Mouse (Mus musculus) testis, adult 2 months (tissue): ENCODE measurements around the gene Myh10. TPM values are rescaled to one million over a fixed set of nuclear protein-coding genes. Genes with fewer than 3 reads are reported as not detected.
"Not testable (repeated sequence)": the region's sequence is repeated elsewhere in the genome, so short reads cannot be mapped to it uniquely, and the experiment has no call there.

Experiments used
- H3K27ac ChIP-seq: fragments of 200-500 bp; 2 replicates; pipeline ENCODE4 v1.5.1; 2012; ENCODE audit warnings: low read depth, low read length; ENCODE audit not compliant: control insufficient read depth, insufficient read depth
- H3K27me3 ChIP-seq: fragments of 200-500 bp; 2 replicates; pipeline ENCODE4 v1.6.1; 2012; ENCODE audit warnings: mild to moderate bottlenecking, low read length, moderate library complexity; ENCODE audit not compliant: control insufficient read depth, insufficient read depth
- H3K36me3 ChIP-seq: fragments of 200-500 bp; 2 replicates; pipeline ENCODE4 v1.6.1; 2012; ENCODE audit warnings: mild to moderate bottlenecking, low read length; ENCODE audit not compliant: control insufficient read depth, insufficient read depth
- H3K4me1 ChIP-seq: fragments of 200-500 bp; 2 replicates; pipeline ENCODE4 v1.6.1; 2012; ENCODE audit warnings: low read length; ENCODE audit not compliant: control insufficient read depth, insufficient read depth
- H3K4me3 ChIP-seq: fragments of 200-500 bp; 2 replicates; pipeline ENCODE4 v1.5.1; 2012; ENCODE audit warnings: low read depth, mild to moderate bottlenecking, low read length, moderate library complexity, mixed read lengths; ENCODE audit not compliant: control insufficient read depth
- CTCF ChIP-seq: fragments of 200-500 bp; IDR thresholded peaks from 2 replicates; pipeline ENCODE4 v1.5.1; 2012; ENCODE audit warnings: low read depth, mild to moderate bottlenecking, inconsistent platforms, low read length, moderate library complexity; ENCODE audit not compliant: control insufficient read depth, insufficient read depth, insufficient replicate concordance
- POLR2A ChIP-seq: fragments of 200-500 bp; IDR thresholded peaks from 2 replicates; pipeline ENCODE4 v1.6.1; 2012; ENCODE audit warnings: low read depth, mild to moderate bottlenecking, inconsistent platforms, low read length, moderate library complexity; ENCODE audit not compliant: control insufficient read depth
- polyA plus RNA-seq: library from polyadenylated mRNA; depleted of rRNA; stranded (reverse); fragments of >200 nt; gene quantifications from 2 replicates; pipeline ENCODE4 v1.2.3, GENCODE M21; 2012

The Myh10 gene
- polyA plus RNA-seq, 1 experiment, result 44.2 TPM

- TF ChIP-seq POLR2A (no peak), CTCF (no peak)
- Histone ChIP-seq H3K4me1 (no peaks in the 10 kb centered on the region), H3K36me3 (peaks cover 3% of the 10 kb centered on the region; the same call in 1 of the 2 replicates), H3K27me3 (no peaks in the 10 kb centered on the region), H3K27ac (no peak overlapping the region), H3K4me3 (no peak overlapping the region)
Observed at GRCm38 (mm10) chr11:68818416-68818815, 127.1 kb downstream of the Myh10 start.

- Histone ChIP-seq H3K4me1 (no peaks in the 10 kb centered on the region), H3K4me3 (no peak overlapping the region), H3K36me3 (peaks cover 3% of the 10 kb centered on the region; the same call in 1 of the 2 replicates), H3K27ac (no peak overlapping the region), H3K27me3 (no peaks in the 10 kb centered on the region)
- no peak for TF ChIP-seq CTCF
- TF ChIP-seq POLR2A, result no peak
Observed at GRCm38 (mm10) chr11:68819226-68819805, 128.0 kb downstream of the Myh10 start.

- Histone ChIP-seq H3K4me3 (no peak overlapping the region), H3K36me3 (no peaks in the 10 kb centered on the region), H3K27ac (no peak overlapping the region), H3K27me3 (no peaks in the 10 kb centered on the region), H3K4me1 (no peaks in the 10 kb centered on the region)
- TF ChIP-seq POLR2A, result no peak
- TF ChIP-seq CTCF, result no peak
Observed at GRCm38 (mm10) chr11:68822326-68822725, 131.0 kb downstream of the Myh10 start.

- H3K27ac ChIP-seq, result no peak overlapping the region
- no peaks in the 10 kb centered on the region for H3K4me1 ChIP-seq
- peaks cover 1% of the 10 kb centered on the region; the same call in 1 of the 2 replicates for H3K36me3 ChIP-seq
- no peak overlapping the region for H3K4me3 ChIP-seq
- no peaks in the 10 kb centered on the region for H3K27me3 ChIP-seq
- no peak for TF ChIP-seq CTCF
- TF ChIP-seq POLR2A, result no peak
Observed at GRCm38 (mm10) chr11:68826735-68827134, 135.4 kb downstream of the Myh10 start.

GRCm38 (mm10) chr11:68831580-68831979, 140.2 kb downstream of the Myh10 start:
- not testable (repeated sequence) for H3K36me3 ChIP-seq, H3K4me3 ChIP-seq, H3K27ac ChIP-seq, H3K4me1 ChIP-seq, H3K27me3 ChIP-seq

GRCm38 (mm10) chr11:68832793-68833192, 141.4 kb downstream of the Myh10 start:
- no peaks in the 10 kb centered on the region for H3K4me1 ChIP-seq
- H3K36me3 ChIP-seq, result peaks cover 3% of the 10 kb centered on the region
- no peak for TF ChIP-seq POLR2A
- no peak for TF ChIP-seq CTCF
- H3K4me3 ChIP-seq, result no peak overlapping the region
- no peaks in the 10 kb centered on the region for H3K27me3 ChIP-seq
- H3K27ac ChIP-seq, result no peak overlapping the region

- Histone ChIP-seq H3K36me3 (peaks cover 1% of the 10 kb centered on the region), H3K4me3 (no peak overlapping the region), H3K27ac (no peak overlapping the region), H3K4me1 (no peaks in the 10 kb centered on the region), H3K27me3 (no peaks in the 10 kb centered on the region)
- TF ChIP-seq CTCF (no peak), POLR2A (no peak)
Observed at GRCm38 (mm10) chr11:68833593-68833992, 142.2 kb downstream of the Myh10 start.

- no peaks in the 10 kb centered on the region for H3K4me1 ChIP-seq
- H3K36me3 ChIP-seq, result peaks cover 1% of the 10 kb centered on the region
- TF ChIP-seq POLR2A (no peak), CTCF (no peak)
- H3K27me3 ChIP-seq, result no peaks in the 10 kb centered on the region
- no peak overlapping the region for H3K4me3 ChIP-seq
- no peak overlapping the region for H3K27ac ChIP-seq
Observed at GRCm38 (mm10) chr11:68835034-68835433, 143.7 kb downstream of the Myh10 start.
